Mouse (Mus musculus) heart, postnatal 4 days (tissue): ENCODE data around the gene Ctc1. TPM values are rescaled to one million over a fixed set of nuclear protein-coding genes. Genes with fewer than 3 reads are reported as not detected.
"Not testable (repeated sequence)": the region's sequence is repeated elsewhere in the genome, so short reads cannot be mapped to it uniquely, and the experiment has no call there.

ENCODE experiments used
- DNase-seq: peaks from one replicate; pipeline ENCODE4 v3.0.0; 2021
- total RNA-seq, 2 experiments: library from RNA; stranded (reverse); gene quantifications; 2 replicates each; pipeline ENCODE4 v1.2.3; 2021

Gene Ctc1
- total RNA-seq, 2 experiments from 2014 or later: 36.8 to 37.7 TPM

DNA sequence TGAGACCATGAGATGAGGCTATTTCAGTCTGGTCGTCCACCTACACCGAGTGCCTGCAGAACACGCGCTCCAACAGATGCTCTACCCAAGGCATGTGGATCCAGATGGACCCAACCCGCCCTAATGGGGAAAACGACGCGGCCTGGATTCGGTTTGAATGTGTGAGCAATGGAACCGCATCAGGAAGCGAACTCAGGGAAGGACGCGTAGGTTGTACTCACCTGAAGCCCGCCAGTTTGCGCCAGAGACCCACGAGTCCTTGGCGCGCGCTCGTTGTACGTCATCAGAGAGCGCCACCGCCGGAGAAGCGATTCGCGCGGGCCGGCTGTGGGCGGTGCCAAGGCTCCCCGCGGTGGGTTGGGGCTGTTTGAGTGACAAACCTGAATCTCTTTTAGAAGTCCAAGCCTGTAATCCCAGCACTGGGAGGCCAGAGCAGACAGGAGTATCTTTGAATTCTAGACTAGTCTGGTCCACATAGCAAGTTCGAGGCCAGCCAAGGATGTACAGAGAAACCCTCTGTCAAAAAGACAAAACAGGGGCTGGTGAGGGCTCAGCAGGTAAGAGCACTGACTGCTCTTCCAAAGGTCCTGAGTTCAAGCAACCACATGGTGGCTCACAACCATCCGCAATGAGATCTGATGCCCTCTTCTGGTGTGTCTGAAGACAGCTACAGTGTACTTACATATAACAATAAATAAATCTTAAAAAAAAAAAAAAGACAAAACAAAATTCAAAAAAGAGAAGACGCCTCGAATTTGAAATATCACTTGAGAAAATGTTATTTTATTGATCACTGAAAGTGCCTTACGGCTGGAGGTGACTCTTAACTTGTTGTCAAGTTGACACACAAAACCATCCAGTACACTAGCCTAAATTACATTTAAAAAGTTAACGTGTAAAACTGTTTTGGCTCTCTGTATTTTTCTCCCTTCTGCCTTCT, 7.3 kb upstream of the Ctc1 start, which contains the start of gene Pfas:
TSS of gene Pfas (minus strand) at position 279 of the 940 bp plus-strand sequence.
- peak; percentile 94 for DNase-seq

DNA sequence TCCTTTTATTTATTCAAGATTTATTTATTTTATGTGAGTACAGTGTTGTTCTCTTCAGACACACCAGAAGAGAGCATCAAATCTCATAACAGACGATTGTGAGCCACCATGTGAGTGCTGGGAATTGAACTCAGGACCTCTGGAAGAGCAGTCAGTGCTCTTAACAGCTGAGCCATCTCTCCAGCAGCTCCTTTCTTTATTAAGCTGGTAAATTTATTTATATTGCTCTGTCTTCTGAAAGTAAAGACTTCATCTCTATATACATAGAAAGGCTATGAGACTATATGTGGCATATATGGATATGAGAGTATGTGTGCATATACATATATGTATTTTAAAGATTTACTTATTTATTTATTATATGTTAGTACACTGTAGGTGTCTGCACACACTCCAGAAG, 6.2 kb upstream of the Ctc1 start:
- DNase-seq: no peak

DNA sequence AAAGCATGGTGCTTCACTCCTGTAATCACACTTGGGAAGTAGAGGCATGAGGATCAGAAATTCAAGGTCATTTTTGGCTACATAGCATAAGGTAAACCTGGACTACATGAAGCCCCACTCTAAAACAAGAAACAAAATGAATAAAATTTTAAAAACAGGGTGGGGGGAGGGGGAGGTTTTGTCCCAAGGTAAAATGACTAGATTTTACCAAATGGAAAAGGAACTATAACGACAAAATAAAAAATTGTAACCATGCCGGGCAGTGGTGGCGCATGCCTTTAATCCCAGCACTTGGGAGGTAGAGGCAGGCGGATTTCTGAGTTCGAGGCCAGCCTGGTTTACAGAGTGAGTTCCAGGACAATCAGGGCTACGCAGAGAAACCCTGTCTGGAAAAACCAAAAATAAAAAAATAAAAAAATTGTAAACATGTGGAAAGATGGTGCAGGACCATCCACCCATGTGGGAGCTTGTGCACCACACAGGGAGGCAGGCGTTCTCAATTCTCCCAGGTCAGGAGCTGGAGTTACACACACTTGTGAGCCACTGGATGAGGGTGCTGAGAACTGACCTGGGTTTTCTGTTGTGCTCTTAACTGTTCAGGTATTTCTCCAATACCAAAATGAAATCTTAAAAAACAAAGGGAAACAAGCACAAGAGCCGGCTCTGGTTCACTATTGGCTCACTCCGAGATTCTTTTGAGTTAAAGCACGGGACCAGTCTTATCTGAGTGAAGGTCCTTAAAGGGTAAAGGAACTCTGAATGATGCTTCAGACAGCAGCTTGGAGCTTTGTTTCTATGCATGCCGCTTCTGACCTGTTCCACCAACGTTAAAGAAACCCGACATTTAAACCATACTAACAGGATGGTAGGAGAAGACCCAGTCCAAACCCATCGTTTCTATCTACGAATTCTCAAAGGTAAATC, 5.0 kb upstream of the Ctc1 start:
- DNase-seq: no peak

DNA sequence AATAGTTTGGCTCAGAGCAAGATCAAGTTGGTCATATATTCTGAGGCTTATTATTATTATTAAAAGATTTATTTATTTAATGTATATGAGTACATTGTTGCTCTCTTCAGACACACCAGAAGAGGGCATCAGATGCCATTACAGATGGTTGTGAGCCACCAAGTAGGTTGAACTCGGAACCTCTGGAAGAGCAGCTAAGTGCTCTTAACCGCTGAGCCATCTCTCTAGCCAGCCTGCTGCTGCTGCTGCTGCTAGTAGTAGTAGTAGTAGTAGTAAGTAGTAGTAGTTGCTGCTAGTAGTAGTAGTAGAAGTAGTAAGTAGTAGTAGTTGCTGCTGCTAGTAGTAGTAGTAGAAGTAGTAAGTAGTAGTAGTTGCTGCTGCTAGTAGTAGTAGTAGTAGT, 4.3 kb upstream of the Ctc1 start:
- not testable (repeated sequence) for DNase-seq

DNA sequence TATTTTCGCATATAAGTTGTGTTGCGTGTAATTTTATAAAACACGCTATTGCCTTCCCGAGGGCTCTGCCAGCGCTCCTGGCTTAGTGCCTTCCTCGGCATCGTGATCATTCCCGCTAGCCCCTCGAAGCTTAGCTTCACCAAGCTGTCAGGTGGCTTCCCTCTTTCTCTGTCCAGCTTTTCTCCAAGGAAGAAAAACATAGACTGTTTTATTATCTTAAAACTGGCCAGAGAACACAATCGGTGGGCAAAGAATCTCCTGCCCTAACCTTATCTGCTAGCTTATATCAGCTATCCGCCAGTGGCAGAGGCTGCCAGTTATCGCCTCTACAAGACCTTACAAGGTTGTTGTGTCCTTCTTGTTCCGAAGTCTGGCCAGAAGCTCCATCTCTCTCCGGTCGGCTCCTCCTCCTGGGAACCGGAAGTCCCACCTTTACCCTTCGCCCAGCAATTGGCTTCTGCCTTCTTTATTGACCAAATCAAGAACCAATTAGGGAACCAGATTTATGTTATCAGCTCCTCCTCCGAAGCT, 3.6 kb upstream of the Ctc1 start:
- peak; percentile 89 for DNase-seq

DNA sequence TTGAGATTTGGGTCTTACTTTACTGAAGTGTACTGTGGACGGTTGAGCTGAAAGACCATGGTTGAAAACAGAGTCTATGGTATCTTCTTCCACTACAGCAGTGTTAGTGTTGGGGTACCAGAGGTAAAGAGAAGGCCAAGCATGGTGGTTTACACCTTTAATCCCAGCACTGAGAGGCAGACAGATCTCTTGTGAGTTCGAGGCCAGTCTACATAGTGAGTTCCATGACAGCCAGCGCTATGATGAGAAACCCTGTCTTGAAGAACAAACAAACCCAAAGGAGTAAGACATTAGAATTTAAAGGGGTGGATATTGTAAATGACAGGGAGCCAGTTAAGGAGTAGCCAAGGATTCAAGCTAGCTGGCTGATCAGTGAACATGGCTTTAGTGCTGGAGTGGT, 1.0 kb downstream of the Ctc1 start:
- no peak for DNase-seq

DNA sequence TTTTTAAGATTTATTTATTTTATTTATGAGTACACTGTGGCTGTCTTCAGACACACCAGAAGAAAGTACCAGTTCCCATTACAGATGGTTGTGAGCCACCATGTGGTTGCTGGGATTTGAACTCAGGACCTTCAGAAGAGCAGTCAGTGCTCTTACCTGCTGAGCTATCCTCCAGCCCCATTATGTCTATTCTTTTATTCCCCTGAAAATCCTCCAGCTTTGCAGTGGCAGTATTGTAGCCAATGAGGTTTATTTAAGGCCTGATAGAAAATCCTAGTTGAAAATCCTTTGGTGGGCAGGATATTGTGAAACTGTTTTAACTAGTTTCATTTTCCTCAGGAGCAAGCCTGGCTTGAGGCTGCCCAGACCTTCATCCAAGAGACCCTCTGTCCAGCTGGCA, 5.0 kb downstream of the Ctc1 start:
- DNase-seq: no peak

DNA sequence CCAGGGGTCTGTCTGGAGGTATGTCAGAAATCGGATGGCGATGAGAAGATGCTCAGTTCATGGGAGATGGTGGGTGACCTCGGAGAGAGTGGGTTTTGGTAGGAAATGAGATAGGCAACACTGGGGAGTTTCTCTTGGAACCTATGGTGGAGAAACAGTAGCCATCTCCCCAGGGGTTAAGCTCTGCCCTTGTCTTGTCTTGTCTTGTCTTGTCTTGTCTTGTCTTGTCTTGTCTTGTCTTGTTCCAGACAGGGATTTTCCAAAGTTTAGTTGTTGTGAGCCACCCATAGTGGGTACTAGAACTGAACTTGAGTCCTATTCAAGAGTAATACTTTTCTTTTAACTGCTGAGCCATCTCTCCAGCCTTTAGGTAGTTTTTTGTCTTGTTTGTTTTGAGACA, 10.9 kb downstream of the Ctc1 start:
- DNase-seq: no peak

DNA sequence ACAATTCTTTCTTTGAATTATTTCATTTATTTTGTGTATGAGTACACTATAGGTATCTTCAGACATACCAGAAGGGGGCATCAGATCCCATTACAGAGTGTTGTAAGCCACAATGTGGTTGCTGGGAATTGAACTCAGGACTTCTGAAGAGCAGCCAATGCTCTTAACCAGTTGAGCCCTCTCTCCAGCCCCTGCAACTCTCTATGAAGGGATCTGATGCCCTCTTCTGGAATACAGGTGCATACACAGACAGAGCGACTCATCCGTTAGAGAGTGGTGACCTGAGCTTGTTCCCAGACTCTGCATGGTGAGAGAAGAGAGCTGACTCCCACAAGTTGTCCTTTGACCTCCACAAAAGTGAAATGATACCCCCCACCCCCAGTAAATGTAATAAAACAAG, 13.1 kb downstream of the Ctc1 start:
- no peak for DNase-seq

DNA sequence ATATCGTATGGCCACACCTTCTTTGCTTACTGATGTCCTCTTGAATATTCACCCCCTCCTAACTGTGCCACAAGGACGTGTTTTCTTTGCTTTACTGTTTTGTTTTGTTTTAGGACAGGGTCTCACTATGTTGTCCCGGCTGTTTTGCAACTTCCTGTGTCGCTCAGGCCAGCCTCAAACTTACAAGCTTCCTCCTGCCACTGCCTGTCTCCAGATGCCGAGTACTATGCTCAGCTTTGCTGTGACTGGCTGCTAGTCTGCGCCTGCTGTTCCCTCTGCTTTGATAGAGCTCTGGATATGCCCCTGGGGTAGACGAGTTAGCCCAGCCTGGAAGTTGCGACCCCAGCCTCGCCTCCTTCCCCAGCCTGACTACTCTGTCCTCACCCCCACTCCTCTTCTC, 17.8 kb downstream of the Ctc1 start:
- no peak for DNase-seq

DNA sequence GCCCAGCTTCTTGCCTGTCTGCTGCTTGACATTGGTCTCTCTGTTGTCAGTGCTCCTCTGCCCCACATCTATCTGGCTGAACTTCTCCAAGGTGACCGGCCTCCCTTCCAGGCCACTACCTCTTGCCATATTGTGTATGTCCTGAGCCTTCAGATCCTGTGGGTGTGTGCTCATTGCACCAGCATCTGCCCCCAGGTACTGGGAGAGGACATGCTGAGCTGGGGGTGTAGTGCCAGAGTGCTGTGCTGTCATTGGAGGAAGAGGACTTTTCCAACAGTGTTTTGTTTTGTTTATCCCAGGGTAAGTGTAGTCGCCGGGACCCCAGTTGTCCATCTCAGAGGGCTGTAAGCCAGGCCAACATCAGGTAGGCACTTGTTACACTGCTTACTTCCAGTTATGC, 18.9 kb downstream of the Ctc1 start:
- DNase-seq: no peak

DNA sequence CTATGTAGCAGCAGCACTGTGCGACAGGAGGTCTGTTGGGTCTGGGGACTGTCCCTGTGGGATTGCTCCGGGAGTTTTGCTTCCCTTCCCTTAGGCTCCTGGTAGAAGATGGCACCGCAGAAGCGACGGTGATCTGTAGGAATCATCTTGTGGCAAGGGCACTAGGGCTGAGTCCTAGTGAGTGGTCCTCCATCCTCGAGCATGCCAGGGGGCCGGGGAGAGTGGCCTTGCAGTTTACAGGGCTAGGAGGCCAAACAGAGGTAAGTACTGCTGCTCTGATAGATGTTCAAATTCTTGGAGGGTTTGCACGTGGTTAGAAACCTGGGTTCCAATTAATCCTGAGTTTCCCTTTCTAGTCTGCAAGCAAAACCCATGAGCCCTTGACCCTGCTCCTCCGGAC, 19.7 kb downstream of the Ctc1 start:
- no peak for DNase-seq

DNA sequence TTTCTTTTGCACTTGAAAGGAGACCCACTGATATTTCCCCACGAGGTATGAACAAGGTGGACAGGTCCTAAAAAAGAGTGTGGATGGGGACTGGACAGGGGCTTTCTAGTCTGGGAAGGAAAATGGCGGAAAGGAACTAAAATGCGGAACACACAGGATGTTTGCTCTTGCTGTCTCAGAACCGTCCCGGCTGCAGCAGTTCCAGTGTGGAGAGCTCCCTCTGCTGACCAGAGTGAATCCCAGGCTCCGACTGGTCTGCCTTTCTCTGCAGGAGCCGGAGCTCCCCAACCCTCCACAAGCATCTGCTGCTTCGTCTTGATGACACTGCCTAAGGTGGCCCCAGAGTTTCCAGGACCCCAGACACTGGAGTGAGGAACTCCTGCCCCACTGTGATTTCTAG, 20.1 kb downstream of the Ctc1 start:
- DNase-seq: peak; percentile 90

DNA sequence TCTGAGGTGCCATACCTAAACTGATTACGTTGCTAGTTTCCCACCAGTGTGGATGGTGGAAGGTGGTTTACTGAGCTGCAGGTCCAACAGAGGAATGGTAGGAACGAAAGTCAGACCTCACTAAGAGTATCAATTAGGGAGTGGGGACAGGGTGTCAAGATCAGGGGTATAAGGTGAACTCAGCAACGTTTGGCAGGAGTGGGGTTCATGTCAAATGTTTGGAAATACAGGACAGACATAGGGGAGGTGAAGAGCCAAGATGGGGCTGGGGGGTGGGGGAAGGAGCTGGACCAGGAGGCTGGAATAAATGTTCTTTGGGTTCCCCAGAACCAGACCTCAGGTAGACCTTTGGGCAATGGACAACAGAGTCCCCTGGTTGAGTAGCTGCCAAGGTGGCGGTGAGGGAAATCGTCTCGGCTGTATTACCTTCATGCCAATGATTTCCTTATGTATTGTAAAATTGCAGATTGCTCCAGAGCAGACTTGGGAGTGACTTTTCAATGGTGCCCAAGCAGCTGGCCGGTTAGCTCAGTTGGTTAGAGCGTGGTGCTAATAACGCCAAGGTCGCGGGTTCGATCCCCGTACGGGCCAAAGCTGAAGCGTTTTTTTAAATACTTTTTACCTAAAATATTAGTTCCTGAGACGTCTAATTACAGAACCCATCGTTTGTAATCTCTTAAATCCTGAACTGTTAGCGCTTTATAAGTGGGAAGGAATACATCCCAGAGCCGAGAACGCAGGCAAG, 20.9 kb downstream of the Ctc1 start:
- peak; percentile 85 for DNase-seq

DNA sequence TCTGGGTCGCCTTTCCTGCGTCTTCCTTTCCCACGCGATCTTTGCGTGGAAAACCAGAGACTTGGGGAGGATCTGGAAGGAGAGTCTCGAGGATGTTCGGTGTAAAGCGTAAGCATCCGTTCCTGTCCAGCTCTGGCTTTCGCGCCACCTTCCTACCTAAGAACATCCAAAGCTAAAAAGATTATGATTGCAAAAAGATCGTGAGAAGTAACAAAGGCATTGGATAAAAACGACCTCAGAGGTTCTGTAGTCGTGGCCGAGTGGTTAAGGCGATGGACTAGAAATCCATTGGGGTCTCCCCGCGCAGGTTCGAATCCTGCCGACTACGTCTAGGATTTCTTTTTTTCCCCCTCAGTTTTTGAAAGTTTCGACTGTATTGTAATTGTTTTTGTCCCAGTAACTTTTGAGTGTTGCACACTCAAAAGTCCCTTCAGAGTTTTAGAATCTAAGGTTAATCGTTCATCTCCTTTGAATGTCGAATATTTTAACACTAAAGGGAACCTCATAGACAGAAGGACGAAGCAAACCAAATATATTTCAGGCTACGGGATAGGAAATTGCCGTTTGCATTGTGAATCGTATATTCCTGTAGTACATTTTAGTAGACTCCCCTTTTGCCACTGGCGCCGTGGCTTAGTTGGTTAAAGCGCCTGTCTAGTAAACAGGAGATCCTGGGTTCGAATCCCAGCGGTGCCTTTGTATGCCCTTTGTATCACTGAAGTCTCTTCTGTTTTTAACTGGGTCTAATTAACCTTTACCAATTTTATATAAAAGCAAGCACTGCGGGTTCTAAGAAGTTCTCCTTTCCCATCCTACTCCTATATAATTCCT, 21.7 kb downstream of the Ctc1 start:
- DNase-seq: peak; percentile 81

DNA sequence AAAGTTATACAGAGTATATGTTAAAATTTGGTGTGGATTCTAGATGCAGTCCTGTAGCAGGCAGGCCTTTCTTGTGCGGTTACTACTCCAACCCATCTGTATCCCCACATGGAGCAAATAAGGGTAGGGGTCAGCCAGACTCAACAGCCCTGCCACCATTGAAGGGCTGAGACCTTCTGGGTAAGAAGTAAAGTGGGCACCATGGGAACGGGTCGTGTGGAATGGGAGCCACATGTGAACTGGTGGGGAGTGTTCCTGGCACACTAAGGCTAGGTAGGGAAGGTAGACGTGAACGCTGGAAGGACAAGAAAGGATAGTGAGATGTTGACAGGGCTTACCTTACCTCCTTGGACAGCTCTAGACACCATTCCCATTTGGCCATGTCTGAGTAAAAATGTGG, 22.5 kb downstream of the Ctc1 start:
- DNase-seq: no peak

DNA sequence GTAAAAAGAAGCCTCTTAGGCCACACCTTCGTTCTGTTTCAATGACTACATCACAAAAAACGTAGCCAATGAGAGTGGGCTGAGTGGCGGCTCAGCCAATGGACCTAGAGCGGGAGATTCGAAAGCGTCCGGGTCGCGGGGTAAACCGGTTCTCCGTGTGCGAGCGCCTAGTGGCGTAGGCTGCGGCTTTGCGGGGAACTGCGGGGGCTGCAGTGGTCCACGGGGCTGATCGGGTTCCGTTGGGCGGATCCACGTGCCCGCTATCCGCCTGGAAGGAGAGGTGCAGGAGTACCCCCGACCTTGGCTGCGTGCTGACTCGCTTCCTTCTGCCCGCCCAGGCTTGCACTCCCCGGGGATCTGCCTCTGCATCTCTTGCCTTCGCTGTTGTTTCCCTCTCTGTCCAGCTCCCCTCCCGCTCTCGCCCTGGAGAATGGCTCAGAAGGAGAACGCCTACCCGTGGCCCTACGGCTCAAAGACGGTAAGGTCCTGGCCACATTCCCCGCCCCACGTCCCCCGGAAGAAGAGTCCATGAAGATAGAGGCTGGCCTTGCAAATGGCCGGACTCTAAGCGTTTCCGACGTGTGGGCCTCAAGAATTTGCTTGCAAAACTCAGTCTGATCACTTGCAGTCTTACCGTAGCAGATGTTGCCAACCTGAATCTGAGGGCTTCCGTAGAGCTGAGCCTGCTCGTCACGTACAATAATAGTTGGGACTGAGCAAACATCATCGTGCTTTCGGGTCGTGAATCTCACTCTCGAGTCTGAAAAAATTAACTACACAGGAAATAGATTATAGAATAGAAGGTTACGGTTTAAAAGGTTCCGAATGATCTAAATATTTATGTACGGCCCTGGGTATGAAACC, 30.1 kb downstream of the Ctc1 start, which contains the start of gene Aurkb:
TSS of gene Aurkb (plus strand) at position 117 of the 864 bp plus-strand sequence.
- peak; percentile 89 for DNase-seq

DNA sequence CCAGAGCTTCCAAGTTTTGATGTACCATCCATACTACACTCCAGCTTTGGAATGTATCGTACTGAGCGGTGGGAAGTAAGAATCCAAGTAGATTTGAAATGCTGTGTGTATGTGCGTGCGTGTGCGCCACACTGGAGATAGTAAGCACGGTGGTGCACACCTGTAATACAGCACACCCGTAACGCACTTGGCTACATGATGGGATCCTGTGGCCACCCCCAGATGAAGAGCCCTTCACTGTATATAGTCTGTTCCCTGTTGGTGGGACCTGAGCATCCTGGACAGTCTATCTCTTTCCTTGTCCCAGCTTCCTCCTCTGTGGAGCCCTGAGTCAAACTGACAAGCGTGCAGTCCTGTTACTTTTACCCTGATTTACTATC, 30.7 kb downstream of the Ctc1 start:
- DNase-seq: no peak

DNA sequence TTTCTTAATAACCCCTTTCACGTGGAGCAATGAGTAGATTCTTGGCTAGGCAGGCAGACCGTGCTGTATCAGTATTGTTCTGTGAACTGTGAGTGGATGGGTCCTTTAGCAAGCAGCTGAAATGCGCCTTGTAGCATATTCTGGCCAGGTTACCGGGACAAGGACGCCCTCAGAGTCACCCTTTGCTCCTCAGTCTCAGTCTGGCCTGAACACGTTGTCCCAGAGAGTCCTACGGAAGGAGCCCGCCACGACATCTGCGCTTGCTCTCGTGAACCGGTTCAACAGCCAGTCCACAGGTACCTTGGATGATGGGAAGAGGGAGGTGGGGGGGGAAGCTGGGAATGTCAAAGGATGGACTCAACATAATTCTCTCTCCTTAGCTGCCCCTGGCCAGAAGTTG, 31.9 kb downstream of the Ctc1 start:
- DNase-seq: no peak

DNA sequence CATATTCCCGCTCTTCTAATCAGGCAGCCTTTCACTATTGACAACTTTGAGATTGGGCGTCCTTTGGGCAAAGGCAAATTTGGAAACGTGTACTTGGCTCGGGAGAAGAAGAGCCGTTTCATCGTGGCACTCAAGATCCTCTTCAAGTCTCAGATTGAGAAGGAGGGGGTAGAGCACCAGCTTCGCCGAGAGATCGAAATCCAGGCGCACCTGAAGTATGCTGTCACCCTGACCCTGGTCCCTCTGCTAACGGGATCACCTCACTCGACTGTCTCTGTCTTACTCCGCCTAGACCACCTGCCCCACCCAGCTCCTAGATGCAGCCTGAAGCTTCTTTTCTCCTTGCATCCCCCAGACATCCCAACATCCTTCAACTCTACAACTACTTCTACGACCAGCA, 32.4 kb downstream of the Ctc1 start:
- DNase-seq: no peak
